Mouse (Mus musculus) stomach, embryonic 15.5 days (tissue): ENCODE measurements around the gene Pdlim5. TPM values are rescaled to one million over a fixed set of nuclear protein-coding genes. Genes with fewer than 3 reads are reported as not detected.

ENCODE experiments used
- ATAC-seq: fragments of 200-750 bp; cut with Nextera tagmentation; 2 replicates; pipeline ENCODE4 v1.8.0; 2017; ENCODE audit warnings: low read depth, moderate number of reproducible peaks, moderate TSS enrichment; ENCODE audit not compliant: insufficient read depth, low FRiP score
- H3K27ac ChIP-seq: fragments of 300-500 bp; sonication (generic); 2 replicates; pipeline ENCODE4 v1.5.1; 2015; ENCODE audit warnings: mild to moderate bottlenecking, inconsistent platforms
- H3K27me3 ChIP-seq: fragments of 300-500 bp; sonication (generic); replicated peaks from 2 replicates; pipeline ENCODE4 v1.6.1; 2015; ENCODE audit warnings: inconsistent platforms
- H3K36me3 ChIP-seq: fragments of 300-500 bp; sonication (generic); 2 replicates; pipeline ENCODE4 v1.6.1; 2015; ENCODE audit warnings: inconsistent platforms
- H3K4me1 ChIP-seq: fragments of 300-500 bp; sonication (generic); 2 replicates; pipeline ENCODE4 v1.6.1; 2015; ENCODE audit warnings: inconsistent platforms
- H3K4me2 ChIP-seq: fragments of 300-500 bp; sonication (generic); 2 replicates; pipeline ENCODE4 v1.6.1; 2015; ENCODE audit warnings: mild to moderate bottlenecking, inconsistent platforms
- H3K4me3 ChIP-seq: fragments of 300-500 bp; sonication (generic); replicated peaks from 2 replicates; pipeline ENCODE4 v1.5.1; 2015; ENCODE audit warnings: inconsistent platforms
- H3K9ac ChIP-seq: fragments of 300-500 bp; sonication (generic); 2 replicates; pipeline ENCODE4 v1.6.1; 2015; ENCODE audit warnings: inconsistent platforms
- H3K9me3 ChIP-seq: fragments of 300-500 bp; sonication (generic); 2 replicates; pipeline ENCODE4 v1.6.1; 2016; ENCODE audit warnings: inconsistent platforms
- WGBS: fragments of 180-500 bp; shearing (Covaris S2); methylation state at CpG from one replicate; pipeline ENCODE4 v1.1.7; 2015; 5-methylcytosine and 5-hydroxymethylcytosine counted together
- polyA plus RNA-seq: library from polyadenylated mRNA; unstranded; fragments of >200 nt; fragmentation: Nextera tagmentation; extraction: Ambion mirVana; gene quantifications from 2 replicates; pipeline ENCODE4 v1.2.1, GENCODE M21; 2015

Pdlim5 gene
- polyA plus RNA-seq, 1 experiment from 2014 or later, result 35.9 TPM

DNA sequence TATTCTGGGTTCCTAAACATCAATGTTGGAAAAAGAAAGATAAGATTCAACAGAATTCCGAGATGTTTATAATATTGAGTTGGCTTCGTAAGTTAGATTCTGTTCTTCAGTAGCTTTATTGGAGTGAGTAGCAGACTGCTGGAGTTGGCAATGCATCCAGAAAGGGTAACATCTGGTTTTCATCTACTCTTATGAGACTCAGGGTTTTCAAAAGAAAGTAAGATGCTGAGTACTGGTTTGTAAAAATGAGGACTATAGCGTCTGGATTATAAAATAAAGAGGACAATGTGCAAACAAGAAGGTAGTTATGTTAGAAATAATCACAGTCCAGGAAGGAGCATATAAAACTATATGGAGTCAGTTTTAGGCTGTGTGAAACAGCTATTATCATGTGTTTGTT, 45.0 kb downstream of the Pdlim5 start:
- WGBS, result 43% methylated on average over 3 of the region's 3 CpGs

DNA sequence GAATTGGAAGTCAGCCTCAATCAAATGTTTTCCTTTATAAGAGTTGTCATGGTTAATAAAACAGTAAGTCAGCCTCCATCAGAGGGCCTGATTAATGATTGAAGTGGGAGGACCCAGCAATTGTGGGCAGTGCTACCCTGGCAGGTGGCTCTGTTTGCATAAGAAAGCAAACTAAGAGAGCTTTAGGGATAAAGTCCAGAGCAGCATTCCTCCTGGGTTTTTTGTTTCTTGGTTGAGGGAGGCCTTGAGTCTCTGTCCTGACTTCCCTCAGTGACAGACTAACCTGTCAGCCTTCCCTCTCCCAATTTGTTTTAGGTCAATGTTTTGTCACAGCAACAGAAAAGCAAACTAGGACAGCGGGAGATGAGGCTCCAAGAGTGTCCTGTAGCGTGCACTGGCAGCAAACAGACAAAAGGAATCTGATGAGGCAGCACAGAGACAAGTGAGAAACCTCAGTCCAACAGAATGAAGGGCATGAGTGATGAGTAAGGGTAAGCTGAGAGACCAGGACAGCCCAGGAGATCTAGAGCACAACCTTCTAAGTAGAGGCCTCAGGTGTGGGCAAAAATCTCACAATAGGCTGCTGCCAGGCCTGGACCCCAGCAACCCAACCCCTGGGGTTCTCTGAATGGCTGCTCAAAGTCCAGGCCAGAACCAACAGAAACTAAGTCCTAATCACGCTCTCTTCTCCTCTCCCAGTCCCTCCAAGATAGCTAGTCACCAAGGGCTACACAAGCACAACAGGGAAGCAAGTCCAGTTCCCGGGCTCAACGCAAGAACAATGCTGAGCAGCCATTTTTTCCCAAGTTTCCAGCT, 46.5 kb downstream of the Pdlim5 start:
- H3K36me3 ChIP-seq, result no peaks in the 10 kb centered on the region
- 80% methylated on average over 5 of the region's 5 CpGs for WGBS
- H3K4me1 ChIP-seq, result no peaks in the 10 kb centered on the region
- peak overlapping the region; percentile 78 for H3K27ac ChIP-seq
- no peaks in the 10 kb centered on the region for H3K27me3 ChIP-seq
- peak; percentile 87 for ATAC-seq
- H3K9me3 ChIP-seq, result no peaks in the 10 kb centered on the region
- no peak overlapping the region for H3K4me3 ChIP-seq
- H3K9ac ChIP-seq, result no peak overlapping the region
- 0 out of 2 replicates have a peak overlapping the region, but pooled peaks have one; percentile 21 for H3K4me2 ChIP-seq

More for the DNA sequence above, 45.0 kb downstream of the Pdlim5 start:
- Histone ChIP-seq H3K4me1 (no peaks in the 10 kb centered on the region), H3K27ac (no peak overlapping the region), H3K4me3 (no peak overlapping the region), H3K9ac (no peak overlapping the region), H3K36me3 (no peaks in the 10 kb centered on the region), H3K4me2 (no peak overlapping the region), H3K27me3 (no peaks in the 10 kb centered on the region), H3K9me3 (no peaks in the 10 kb centered on the region)
- ATAC-seq, result no peak

DNA sequence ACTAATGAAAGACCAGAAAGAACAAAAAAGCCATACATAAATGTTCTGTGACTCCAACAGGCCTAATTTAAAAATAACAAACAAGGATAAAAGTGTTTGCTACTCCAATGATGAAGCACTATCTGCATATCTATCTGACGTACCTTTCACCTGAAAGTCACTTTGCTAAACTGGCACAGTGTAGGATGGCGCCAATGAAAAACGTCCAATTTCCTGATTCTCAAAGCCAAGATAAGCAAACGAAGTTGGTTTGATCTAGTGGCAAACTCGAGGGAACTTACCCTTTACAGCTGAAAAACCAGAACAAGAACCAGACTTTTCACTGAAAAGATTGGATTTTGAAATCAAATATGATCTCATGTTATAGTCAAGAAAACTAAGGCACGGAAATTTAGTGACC, 49.2 kb downstream of the Pdlim5 start:
- Histone ChIP-seq H3K4me3 (no peak overlapping the region), H3K9ac (no peak overlapping the region), H3K27ac (no peak overlapping the region), H3K4me1 (no peaks in the 10 kb centered on the region), H3K9me3 (no peaks in the 10 kb centered on the region), H3K27me3 (no peaks in the 10 kb centered on the region), H3K4me2 (no peak overlapping the region), H3K36me3 (no peaks in the 10 kb centered on the region)
- ATAC-seq, result no peak
- 70% methylated on average over 6 of the region's 6 CpGs for WGBS

DNA sequence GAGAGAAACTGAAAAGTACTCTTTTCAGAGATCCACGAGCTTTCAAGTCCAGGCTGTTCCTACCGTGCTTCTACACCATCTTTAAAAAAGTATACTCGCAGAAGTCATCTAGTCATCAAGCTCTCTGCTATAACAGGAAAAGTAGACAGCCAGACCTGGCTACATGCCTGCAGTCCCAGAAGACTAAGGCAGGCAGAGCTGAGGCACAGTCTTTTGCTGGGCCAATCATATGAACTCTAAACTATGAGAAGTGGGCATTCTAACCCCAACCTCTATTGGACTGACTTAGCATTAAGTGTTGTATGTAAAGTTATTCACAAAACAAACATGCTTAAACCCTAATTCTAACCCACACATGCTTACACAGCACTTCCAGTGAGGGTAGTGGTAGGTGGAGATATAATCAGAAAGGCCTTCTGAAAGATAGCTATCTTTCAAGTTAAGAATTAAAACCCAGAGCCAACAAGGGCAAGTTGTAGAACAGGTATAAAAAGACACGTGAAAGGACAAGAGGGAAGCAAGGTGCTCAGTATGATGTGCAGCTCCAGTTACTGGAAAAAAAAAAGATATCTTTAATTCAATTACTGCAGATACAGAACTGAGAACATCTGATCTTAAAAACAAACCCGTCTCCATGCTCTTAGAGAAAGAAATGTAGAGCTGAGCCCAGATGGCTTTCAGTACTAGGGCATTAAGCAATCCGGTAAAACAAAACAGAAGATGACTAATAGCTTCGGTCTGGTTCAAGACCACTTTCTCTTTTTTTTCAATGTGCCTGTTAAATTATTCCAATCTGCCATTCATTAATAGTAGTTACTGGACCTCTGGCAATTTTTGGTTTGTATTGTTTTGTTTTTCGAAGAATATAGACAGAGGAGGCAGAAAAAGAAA, 50.0 kb downstream of the Pdlim5 start:
- Histone ChIP-seq H3K27ac (no peak overlapping the region), H3K36me3 (no peaks in the 10 kb centered on the region), H3K9me3 (no peaks in the 10 kb centered on the region), H3K4me3 (no peak overlapping the region), H3K4me2 (no peak overlapping the region), H3K4me1 (no peaks in the 10 kb centered on the region), H3K9ac (no peak overlapping the region), H3K27me3 (no peaks in the 10 kb centered on the region)
- ATAC-seq, result no peak
- WGBS, result 59% methylated on average over 8 of the region's 8 CpGs

DNA sequence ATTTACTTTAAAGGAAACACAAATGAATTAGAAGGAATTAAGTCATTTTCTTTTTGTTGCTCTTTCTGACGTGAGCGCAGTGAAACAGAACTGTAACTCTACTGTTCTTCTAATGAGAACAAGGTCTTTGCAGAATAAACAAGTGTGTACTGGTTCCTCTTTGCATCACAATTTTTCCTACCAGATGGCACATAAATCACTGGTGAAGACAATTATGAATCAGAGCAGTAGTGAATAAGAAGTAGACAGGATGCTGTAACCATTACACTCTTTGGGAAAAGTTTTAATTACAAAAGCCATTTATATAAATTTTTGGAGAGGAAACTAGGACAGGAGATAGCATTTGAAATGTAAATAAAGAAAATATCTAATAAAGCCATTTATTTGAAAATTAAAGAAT, 51.7 kb downstream of the Pdlim5 start:
- 92% methylated on average over 2 of the region's 2 CpGs for WGBS
- H3K4me1 ChIP-seq, result no peaks in the 10 kb centered on the region
- no peak overlapping the region for H3K4me3 ChIP-seq

DNA sequence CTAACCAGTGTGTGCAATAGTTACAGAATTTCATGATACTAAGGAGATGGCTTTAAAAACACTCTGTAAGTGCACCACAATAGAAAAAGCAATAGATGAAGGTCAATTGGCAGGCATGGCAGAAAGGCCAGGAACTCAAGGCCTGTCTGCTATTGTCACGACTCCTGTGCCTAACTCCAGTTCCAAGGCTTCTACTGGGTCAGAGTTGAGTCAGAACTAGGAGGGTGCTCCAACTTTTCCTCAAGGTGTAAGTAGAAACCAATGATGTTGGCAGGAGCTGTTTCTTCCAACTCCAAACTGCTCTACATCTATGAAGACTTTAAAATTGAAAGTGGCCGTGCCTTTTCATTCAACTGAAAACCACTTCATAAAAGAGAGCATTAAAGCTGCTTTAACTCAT, 54.8 kb downstream of the Pdlim5 start:
- ATAC-seq, result no peak
- Histone ChIP-seq H3K9ac (no peak overlapping the region), H3K27me3 (no peaks in the 10 kb centered on the region), H3K4me1 (no peaks in the 10 kb centered on the region), H3K36me3 (no peaks in the 10 kb centered on the region), H3K4me3 (no peak overlapping the region), H3K9me3 (no peaks in the 10 kb centered on the region), H3K27ac (peak overlapping the region; percentile 52; the same call in 1 of the 2 replicates), H3K4me2 (no peak overlapping the region)
- 72% methylated on average over 2 of the region's 2 CpGs for WGBS

More for the DNA sequence above, 51.7 kb downstream of the Pdlim5 start:
- H3K27ac ChIP-seq, result no peak overlapping the region
- no peak for ATAC-seq
- H3K36me3 ChIP-seq, result no peaks in the 10 kb centered on the region
- H3K9ac ChIP-seq, result no peak overlapping the region
- no peaks in the 10 kb centered on the region for H3K27me3 ChIP-seq
- H3K4me2 ChIP-seq, result no peak overlapping the region
- H3K9me3 ChIP-seq, result no peaks in the 10 kb centered on the region

DNA sequence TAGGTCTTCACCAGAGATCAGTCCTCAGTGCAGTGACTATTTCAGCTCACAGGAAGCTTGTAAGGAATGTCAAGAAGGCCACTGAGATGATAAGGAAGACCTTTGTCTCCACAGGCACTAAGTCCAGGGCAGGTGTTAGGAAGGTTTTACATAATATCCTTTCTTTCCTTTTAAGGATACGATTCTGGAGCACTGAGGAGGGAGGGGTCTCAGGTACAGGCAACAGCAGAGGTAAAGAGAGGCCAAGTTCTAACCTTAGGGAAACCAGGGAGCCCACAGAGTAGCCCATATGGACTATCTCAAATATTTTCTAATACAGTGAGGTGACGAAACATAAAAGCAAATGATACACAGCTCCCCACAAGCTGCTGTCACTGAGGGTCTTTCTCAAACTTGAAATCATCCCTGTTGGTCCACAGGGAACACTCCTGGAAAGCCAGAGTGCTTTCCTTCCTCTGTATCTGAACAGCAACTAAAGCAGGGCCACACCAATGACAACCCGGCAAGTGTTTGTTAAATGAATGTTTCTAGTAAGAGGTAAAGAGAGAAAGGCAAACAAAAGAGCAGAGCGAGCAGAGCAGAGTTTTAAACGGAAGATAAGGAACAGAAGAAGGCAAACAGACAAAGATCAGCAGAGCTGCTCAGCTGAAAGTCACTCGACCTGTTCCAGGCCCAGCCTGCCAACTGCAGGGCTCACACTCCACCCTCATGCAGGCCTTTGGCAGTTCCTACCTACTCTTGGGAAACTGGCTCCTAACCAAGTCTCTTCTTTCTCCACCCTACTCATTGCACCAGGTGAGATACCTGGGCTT, 55.9 kb downstream of the Pdlim5 start:
- WGBS, result 35% methylated on average over 6 of the region's 6 CpGs
- no peaks in the 10 kb centered on the region for H3K9me3 ChIP-seq
- H3K27ac ChIP-seq, result peak overlapping the region; percentile 80
- H3K4me2 ChIP-seq, result 0 out of 2 replicates have a peak overlapping the region, but pooled peaks have one; percentile 9
- H3K36me3 ChIP-seq, result no peaks in the 10 kb centered on the region
- ATAC-seq, result peak; percentile 95
- no peak overlapping the region for H3K9ac ChIP-seq
- no peak overlapping the region for H3K4me3 ChIP-seq
- H3K27me3 ChIP-seq, result no peaks in the 10 kb centered on the region
- H3K4me1 ChIP-seq, result no peaks in the 10 kb centered on the region

DNA sequence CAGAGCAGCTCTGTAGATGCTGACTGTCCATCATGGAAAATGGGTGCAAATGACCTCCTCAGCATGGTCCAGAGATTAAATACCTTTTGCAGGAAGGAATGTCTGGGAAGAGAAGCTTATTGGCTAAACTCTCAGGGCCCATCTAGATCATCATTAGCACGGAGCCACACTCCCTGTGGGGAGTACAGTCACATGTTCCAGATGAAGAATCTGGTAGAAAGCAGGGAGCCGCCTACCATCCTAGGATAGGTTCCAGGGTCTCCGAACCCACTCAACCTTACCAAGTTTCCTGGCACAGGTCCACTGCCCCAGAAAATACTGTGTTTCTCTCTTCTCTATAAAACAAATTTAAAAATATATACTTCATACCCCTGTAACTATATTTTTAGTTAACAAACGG, 57.4 kb downstream of the Pdlim5 start:
- Histone ChIP-seq H3K9me3 (no peaks in the 10 kb centered on the region), H3K4me1 (no peaks in the 10 kb centered on the region), H3K4me3 (no peak overlapping the region), H3K9ac (no peak overlapping the region), H3K27ac (no peak overlapping the region), H3K27me3 (no peaks in the 10 kb centered on the region), H3K4me2 (no peak overlapping the region), H3K36me3 (no peaks in the 10 kb centered on the region)
- 74% methylated on average over 4 of the region's 4 CpGs for WGBS
- ATAC-seq, result no peak

DNA sequence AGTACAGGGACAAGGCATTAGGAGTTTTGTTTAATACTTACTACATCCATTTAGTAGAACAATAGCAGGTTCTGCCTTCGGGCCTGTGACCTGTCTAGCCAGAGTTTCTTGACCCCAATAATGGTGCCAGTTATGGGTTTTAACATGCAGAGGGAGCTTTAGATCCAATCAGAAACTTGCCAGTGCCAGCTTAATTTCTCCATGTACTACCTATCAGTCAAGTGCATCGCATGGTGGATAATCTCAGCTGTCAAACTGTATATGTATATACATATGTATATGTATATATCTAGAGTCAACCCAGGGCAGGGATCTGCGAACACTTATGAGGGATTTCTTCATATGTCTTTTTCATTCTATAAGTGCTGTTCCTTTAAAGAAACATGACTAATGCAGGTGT, 61.0 kb downstream of the Pdlim5 start:
- Histone ChIP-seq H3K9me3 (no peaks in the 10 kb centered on the region), H3K27ac (no peak overlapping the region), H3K4me1 (no peaks in the 10 kb centered on the region), H3K4me2 (no peak overlapping the region), H3K27me3 (no peaks in the 10 kb centered on the region), H3K4me3 (no peak overlapping the region), H3K36me3 (no peaks in the 10 kb centered on the region), H3K9ac (no peak overlapping the region)
- 64% methylated on average over 3 of the region's 3 CpGs for WGBS
- no peak for ATAC-seq

DNA sequence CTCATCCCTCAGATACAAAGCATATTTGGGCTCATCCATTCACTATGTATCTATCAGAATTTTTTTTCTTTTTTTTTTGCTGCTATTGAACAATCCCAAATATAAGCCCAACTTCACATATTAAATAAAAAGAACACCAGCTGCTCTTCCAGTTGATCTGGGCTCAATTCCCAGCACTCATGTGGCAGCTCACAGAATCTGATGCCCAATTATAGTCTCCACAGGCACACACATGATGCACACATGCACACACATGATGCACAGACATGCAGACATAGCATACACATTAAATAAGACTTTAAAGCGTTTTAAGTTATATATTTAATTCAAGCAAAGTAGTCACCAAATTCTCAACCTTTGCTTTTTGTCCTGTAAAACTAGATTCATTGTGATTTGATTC, 62.0 kb downstream of the Pdlim5 start:
- H3K27me3 ChIP-seq, result no peaks in the 10 kb centered on the region
- H3K9me3 ChIP-seq, result no peaks in the 10 kb centered on the region
- H3K9ac ChIP-seq, result no peak overlapping the region
- no peak overlapping the region for H3K4me2 ChIP-seq
- no peaks in the 10 kb centered on the region for H3K4me1 ChIP-seq
- 94% methylated on average over 1 of the region's 1 CpGs for WGBS
- H3K36me3 ChIP-seq, result no peaks in the 10 kb centered on the region
- no peak overlapping the region for H3K4me3 ChIP-seq
- no peak overlapping the region for H3K27ac ChIP-seq
- no peak for ATAC-seq

DNA sequence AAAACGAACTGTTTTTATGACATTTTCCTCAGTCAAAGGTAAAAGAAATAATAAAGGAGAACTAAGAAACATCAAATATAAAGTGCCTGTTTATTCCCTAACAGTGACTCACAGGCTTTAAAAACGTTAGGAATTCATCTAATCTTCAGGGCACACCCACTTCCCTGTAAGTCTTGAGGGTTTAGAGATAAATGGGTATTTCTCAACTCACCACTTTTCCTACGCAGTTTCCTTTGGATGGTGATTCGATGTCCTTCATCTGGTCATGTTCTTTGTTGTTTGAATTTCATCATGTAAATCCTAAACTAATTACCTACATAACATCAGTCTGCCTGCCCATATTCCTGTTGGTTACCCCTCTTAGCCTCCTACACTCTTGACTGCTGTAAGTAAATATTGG, 62.8 kb downstream of the Pdlim5 start:
- no peak overlapping the region for H3K4me2 ChIP-seq
- no peak for ATAC-seq
- H3K4me3 ChIP-seq, result no peak overlapping the region
- H3K27me3 ChIP-seq, result no peaks in the 10 kb centered on the region
- no peaks in the 10 kb centered on the region for H3K36me3 ChIP-seq
- H3K9ac ChIP-seq, result no peak overlapping the region
- no peaks in the 10 kb centered on the region for H3K9me3 ChIP-seq
- no peak overlapping the region for H3K27ac ChIP-seq
- no peaks in the 10 kb centered on the region for H3K4me1 ChIP-seq
- 47% methylated on average over 4 of the region's 4 CpGs for WGBS
